Mouse (Mus musculus): ENCODE data around the gene Atad5. TPM values are rescaled to one million over a fixed set of nuclear protein-coding genes. Genes with fewer than 3 reads are reported as not detected.
"Not testable (repeated sequence)": the region's sequence is repeated elsewhere in the genome, so short reads cannot be mapped to it uniquely, and the experiment has no call there.

Gene Atad5
- total RNA-seq (2021) = 1 to 10 TPM; 2.6 to 4.3 TPM

DNA sequence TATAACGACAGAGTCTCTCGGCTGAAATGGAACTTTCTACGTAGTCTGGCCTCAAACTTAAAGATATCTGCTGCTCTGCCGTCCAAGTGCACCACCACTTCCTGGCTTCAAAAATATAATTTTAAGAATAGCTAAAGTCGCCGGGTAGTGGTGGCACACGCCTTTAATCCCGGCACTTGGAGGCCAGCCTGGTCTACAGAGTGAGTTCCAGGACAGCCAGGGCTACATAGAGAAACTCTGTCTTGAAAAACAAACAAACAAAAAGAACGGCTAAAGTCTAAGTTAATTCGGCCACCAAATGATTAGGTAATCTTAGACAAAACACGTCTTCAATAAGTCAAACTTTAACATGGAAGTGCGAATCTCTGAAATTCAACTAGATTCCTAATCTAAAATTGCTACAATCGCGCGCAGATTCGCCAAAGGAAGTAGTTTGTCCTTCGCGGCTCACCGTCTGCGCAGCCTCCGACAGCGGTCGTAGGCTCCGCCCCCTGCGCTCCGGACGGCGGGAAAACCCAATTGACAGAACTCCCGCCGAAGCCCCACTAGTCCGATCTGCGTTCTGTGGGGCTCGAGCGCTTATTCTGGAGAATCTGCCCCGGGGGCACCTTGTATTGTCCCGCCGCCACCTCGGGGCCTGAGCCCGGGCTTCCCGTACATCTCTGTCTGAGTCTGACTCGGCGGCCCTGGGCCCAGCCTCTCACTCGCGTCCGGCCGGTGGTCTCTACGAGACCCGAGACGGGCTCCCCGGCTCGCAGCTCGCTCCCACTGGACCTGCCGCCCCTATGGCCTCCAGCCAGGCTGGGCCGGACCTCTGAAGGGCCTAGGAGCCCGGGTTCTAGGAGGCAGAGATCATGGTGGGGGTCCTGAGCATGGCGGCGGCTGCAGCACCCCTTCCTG lies at the start of gene Atad5:
Atad5 (plus strand) TSS at position 484 of the 900 bp plus-strand sequence.
- DNase-seq (ENCODE audit: low spot score in 2 of 2) = peak; percentile 87 to 89
- intact Hi-C loops (cut with DNase I) = no loop called here

DNA sequence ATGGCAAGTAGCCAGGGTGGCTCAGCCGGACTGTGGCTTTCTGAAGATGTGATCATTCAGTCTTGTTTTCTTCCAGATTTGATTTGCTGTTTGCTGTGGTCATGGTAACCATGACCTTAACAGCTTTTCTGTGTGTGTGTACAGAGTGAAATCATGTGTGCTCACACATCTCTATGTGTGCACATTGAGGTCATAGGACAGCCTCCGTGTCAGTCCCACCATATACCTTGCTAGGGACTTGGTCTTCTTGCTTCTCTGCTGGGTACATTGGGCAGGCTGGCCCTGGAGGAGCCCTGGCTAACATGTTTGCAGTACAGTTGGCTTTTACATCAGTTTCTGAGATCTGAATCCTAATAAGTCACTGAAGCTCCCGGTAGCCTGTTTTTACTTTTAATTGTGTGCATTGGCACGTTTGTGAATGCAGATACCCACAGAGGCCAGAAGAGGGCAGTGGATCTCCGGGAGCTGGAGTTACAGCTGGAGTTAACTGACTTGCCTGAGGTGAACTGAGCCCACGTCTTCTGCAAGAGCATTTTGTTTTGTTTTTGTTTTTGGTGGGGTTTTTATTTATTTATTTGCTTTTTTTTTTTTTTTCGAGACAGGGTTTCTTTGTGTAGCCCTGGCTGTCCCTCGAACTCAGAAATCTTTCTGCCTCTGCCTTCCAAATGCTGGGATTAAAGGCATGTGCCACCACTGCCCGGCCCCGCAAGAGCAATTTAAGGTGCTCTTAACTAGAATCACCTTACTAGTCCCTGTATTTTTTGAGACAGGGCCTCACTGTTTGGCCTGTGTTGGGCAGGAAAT lies 46.4 kb upstream of the Atad5 start:
- no peak for DNase-seq (ENCODE audit: low spot score in 2 of 2)
- intact Hi-C loops (cut with DNase I) = loop anchor here (1.0 kb wide), 1 partner anchor 37 kb away; the partner anchor contains the start of gene Crlf3

DNA sequence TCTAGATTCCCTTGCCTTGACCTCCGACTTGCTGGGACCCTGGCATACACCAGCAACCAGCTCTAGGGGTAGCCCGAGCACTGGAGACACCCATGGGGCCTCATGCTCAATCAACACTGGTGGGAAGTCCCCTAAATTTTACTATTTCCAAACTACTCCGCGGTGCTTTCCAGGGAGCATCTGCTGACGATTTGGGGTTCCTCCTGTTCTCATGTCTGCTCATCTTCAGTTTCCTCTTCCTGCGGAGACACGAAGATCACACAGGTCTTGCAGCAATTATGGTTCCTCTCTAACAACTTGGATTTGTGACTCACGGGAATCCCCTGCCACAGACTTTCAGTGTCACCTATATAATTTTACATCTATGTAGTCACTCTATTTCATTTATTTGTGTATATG lies 45.8 kb upstream of the Atad5 start:
- DNase-seq (ENCODE audit: low spot score in 2 of 2) = no peak
- intact Hi-C loops (cut with DNase I) = no loop called here

DNA sequence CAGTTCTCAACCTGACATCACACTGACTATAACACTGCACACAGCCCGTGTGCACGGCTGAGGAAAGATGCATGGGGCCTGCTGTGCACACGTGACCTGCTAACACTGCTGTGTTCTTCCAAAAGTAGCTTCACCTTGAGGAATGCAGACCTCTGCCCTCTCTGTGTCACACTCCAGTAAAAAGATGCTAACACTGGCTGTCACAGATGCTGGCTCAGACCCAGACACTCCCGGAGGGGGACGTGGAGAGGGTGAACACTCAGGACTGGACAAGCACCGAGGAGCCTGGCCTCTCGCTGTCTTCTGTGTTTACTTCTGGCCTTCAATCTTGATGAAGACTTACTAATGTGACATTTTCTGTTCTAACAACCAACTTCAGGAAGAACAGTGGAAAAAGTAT lies 42.3 kb upstream of the Atad5 start:
- no peak for DNase-seq (ENCODE audit: low spot score in 2 of 2)
- intact Hi-C loops (cut with DNase I) = no loop called here

DNA sequence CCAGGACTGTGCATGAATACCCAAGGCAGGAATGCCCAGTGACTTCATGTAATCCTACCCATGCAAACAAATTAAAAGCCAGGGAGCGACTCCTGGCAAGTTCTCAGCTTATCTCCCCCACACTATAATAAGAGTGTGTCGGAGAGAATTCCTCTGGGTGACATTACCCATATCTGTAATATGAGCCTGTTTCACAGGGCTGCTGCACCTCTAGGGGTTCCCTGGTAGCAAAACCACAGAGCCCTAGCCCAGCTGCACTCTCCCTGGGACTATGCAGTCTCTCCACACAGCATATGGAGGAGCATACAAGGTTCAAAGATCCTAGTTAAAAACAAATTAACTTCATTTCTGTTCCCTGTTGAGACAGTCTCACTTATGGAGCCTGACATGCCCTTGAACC lies 39.1 kb upstream of the Atad5 start:
- intact Hi-C loops (cut with DNase I) = no loop called here
- DNase-seq (ENCODE audit: low spot score in 2 of 2) = no peak

DNA sequence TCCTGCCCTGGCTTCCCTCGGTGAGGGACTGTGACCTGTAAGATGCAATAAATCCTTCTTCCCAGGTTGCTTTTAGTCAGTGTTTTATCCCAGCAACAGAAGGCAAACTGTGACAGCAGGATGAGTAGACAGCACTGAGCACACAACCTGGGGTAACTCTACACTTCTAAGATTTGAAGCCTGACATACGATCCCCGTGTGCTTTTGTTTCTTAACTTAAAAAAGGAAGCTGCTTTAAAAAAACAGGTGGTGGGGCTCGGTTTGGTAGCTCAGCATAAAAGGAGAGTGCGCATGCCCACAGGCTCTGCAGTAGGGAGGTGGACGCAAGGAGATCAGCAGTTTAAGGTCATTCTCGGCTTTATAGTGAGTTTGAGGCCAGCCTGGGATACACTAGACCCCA lies 36.7 kb upstream of the Atad5 start:
- no peak for DNase-seq (ENCODE audit: low spot score in 2 of 2)
- intact Hi-C loops (cut with DNase I) = no loop called here

DNA sequence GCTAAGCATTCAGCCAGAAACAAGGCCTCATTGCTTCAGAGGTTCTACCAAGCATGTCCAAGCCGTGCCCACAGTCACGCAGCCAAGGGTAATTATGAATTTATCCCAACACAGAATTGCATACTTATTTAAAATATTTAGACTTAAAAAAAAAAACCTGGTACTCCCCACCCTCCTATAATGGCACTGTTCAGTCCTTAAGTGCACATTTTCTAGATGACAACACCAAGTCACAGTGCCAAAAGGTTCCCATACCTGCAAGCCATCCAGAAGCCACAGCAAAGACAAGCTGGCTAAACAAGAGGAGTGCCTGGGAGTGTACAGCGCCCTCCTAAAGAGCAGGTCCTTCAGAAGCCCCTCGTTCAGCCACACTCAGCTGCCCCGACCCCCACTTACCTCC lies 36.0 kb upstream of the Atad5 start:
- no peak for DNase-seq (ENCODE audit: low spot score in 2 of 2)
- intact Hi-C loops (cut with DNase I) = no loop called here

DNA sequence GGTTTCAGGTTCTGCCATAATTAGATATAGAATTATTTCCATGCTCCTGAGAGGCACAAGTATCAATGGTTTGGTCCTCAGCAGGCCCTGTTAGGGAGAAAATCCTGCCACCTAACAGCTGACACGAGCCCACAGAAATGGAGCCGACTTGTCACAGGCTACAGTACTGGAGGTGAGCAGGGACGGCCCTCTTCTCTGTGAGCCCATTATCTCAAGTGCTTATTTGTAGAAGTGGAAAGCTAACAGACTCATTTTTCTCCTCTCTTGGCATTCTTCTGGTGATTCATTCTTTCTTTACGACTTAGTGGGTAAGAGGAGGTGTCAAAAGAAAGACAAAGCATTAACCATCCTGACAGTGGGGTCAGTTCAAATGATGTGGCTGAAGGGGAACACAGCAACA lies 34.5 kb upstream of the Atad5 start:
- intact Hi-C loops (cut with DNase I) = no loop called here
- no peak for DNase-seq (ENCODE audit: low spot score in 2 of 2)

DNA sequence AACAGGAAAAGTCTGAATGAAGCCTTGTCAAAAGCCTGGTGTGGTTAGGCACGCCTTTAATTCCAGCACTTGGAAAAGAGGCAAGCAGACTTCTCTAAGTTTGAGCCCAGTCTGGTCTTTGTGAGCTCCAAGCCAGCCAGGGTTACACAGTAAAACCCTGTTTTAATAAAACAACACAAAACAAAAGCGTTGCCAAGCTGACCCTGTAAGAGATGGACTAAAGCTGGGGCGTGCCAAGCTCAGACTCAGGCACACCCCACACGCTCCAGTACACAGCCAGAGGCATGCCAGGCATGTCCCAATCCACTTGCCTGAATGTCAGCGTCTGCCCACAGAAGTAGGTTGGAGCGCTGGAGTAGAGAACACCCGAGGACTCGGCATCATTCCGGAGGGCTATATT lies 33.1 kb upstream of the Atad5 start:
- intact Hi-C loops (cut with DNase I) = no loop called here
- no peak for DNase-seq (ENCODE audit: low spot score in 2 of 2)

DNA sequence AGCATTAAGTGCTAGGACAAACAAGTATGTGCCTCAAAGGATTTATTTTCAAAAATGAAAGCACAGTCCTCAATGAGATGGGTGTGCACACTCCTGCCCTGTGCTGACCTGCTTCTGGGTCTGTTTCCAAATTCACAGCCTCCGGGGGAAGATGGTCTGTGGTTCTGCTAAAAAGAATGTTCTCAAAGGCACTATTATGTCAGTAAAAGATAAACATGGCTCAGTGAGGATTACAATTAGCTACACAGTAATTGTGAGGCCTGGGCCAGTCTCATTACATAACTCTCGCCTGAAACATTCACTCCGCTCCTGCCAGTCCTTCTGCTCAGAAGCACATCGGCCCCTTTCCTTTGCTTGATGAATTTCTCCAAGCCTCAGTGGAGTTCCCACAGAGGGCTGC lies 27.0 kb upstream of the Atad5 start:
- DNase-seq (ENCODE audit: low spot score in 2 of 2) = peak in 1 of 2 experiments; percentile 28

DNA sequence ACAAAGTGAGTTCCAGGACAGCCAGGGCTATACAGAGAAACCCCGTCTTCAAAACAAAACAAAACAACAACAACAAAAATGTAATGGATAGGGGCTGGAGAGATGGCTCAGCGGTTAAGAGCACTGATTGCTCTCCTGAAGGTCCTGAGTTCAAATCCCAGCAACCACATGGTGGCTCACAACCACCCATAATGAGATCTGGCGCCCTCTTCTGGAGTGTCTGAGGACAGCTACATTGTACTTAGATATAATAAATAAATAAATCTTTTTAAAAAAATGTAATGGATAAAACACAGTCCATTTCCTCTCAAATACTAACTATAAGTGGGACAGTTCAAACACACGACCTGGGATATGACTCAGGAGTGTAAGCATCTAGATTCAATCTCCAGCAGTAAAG lies 22.8 kb upstream of the Atad5 start:
- intact Hi-C loops (cut with DNase I); DNase-seq (ENCODE audit: low spot score in 2 of 2): not testable (repeated sequence)

More for the DNA sequence above, 27.0 kb upstream of the Atad5 start:
- intact Hi-C loops (cut with DNase I) = no loop called here

DNA sequence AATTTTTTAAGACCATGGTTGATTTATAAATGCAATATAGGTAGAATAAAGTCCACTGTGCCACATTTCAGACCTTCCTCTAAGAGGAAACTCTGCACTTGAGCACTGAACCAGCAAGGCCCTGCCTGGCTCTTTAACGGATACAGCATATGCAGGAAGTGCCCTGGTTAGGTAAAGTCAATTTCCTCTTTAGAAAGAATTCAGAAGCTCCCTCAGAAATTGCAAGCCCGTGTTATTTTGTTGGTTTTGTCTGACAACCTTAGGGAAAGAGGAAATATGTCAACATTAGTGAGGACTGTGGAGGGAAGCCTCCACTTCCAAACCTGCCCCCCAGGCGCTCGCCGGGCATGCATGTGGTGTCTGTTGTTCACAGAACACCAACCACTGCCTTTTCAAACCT lies 21.6 kb upstream of the Atad5 start:
- no peak for DNase-seq (ENCODE audit: low spot score in 2 of 2)
- intact Hi-C loops (cut with DNase I) = no loop called here

DNA sequence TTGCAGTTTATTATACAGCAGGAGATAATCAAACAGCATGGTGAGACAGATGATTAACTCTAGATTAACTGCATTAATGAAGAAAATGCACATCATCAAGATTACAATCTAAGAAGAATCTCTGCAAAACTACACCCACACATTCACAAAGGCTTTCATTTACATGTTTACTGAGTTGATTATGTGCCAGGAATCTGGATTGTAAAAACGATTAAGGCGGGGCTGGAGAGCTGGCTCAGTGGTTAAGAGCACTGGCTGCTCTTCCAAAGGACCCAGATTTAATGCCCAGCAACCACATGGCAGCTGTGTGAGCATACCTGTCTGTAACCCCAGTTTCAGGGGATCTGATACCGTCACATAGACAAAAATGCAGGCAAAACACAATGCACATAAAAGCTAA lies 19.4 kb upstream of the Atad5 start:
- intact Hi-C loops (cut with DNase I) = no loop called here
- DNase-seq (ENCODE audit: low spot score in 2 of 2) = no peak

DNA sequence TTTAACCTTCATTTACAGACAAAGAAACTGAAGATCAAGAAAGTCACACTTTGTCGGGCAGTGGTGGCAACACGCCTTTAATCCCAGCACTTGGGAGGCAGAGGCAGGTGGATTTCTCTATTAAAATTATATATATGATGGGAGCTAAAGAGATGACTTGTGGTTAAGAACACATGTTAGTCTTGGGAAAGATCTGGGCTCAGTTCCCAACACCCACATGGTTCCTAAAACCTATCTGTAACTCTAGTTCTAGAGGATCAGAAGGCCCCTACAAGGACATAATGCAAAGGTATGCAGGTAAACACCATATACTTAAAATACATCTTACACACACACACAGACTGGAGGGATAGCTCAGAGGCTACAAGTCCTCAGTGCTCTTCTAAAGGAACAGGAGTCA lies 18.2 kb upstream of the Atad5 start:
- no peak for DNase-seq (ENCODE audit: low spot score in 2 of 2)
- intact Hi-C loops (cut with DNase I) = no loop called here

DNA sequence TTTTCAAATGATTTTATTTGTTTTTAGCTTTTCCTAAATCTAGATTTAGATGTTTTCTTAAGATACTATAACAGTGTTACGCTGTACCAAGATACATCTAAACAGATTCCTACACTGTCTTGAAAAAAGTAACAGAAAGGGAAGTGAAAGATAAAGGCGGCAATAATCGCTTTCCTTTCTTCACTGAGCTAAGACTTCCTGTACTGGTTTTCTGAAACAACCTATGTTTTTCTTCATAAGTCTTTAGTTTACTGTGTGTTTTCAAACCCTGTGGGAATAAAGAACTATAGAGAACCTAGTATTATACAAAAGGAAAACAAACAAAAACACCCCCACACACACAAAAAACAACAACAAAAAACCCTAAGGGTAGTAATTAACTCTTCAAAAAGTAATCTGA lies 16.8 kb upstream of the Atad5 start:
- intact Hi-C loops (cut with DNase I) = no loop called here
- no peak for DNase-seq (ENCODE audit: low spot score in 2 of 2)

DNA sequence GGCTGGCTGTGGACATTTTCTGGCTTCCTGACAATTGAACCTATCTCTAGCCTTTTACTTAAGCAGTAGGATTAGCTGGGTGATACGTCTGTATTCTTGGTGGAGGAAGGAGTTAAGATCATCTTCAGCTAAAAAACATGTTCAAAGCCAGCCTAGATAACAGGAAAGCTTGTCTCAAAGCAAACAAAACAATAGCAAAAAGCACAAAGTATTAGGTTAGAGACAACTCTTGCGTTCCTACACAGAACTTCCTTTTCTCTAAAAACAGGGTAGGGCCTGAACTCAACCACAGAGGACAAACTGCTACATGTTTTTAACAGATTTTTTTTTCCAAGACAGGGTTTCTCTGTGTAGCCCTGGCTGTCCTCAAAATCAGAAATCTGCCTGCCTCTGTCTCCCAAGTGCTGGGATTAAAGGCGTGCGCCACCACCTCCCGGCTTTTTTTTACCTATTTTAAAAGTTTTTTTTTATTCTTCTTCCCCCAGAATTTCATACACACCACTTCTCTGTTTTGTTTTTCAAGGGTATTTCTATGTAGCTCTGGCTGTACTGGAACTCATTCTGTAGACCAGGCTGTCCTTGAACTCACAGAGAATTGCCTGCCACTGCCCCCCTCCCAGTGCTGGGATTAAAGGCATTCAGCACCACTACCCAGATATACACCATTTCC lies 13.5 kb upstream of the Atad5 start:
- DNase-seq (ENCODE audit: low spot score in 2 of 2) = no peak
- intact Hi-C loops (cut with DNase I) = no loop called here

DNA sequence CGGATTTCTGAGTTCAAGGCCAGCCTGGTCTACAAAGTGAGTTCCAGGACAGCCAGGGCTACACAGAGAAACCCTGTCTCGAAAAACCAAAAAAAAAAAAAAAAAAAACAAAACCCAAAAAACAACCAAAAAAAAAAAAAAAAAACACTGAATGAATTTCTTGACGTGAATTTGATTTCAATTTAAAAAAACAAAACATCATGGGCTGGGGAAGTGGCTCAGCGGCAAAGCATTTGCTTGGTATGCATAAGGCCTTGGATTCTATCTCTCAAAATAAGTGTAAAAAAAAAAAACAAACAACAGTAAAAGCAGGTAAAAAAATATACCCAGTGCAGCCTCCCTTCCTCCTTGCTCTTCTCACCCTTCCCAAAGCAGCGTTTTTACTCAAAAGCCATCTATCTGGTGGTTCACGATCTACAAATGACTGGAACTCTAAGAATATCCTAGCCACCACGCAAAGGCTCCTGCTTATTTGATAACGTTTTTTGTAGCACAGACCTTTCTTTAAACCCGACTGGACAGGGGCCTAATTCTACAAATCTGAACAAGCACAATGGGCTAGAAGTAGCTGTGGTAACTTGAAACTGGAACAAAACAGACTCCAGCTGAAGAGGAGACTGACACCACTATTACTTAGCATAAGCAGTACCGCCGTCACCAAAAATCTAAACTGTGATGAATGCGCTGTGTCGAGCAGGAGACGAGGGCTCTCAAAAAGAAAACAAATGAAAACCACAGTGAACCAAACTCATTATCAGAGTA lies 11.2 kb upstream of the Atad5 start:
- intact Hi-C loops (cut with DNase I) = no loop called here
- DNase-seq (ENCODE audit: low spot score in 2 of 2) = no peak

DNA sequence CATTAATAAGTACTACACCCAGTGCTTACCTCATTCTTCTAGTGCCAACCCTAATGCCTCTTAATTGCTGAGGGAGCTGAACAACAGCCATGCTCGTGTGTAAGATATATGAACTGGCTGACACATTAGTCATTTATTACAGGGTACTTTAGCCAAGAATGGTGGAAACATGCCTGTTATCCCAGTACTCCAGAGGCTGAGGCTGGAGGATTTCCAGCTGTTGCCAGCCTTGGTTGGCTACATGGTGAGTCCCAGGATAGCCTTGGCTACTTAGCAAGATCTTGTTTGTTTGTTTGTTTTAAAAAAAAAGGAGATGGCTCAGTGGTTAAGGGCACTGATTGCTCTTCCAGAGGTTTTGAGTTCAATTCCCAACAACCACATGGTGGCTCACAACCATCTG lies 10.4 kb upstream of the Atad5 start:
- intact Hi-C loops (cut with DNase I) = no loop called here
- DNase-seq (ENCODE audit: low spot score in 2 of 2) = no peak

DNA sequence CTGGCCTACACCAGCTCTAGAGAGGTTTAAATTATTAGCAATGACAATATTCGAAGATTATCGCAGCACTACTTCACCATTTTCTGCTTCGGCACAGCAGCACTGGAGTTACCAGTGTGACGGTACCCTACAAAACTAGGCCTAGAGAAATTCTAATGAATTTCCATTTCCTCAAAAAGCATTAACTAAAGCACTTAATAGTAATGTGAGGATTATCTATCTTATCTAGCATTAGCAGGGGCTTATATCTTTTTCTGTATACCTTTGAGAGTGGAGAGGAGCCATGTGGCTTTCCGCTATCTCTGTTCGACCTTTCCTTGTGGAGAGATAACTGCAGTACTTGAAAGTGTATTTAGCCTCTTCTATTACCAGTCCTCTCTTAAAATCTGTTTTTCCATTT lies 9.4 kb upstream of the Atad5 start:
- no peak for DNase-seq (ENCODE audit: low spot score in 2 of 2)
- intact Hi-C loops (cut with DNase I) = loop anchor here (1.0 kb wide), 1 partner anchor 37 kb away; no protein-coding TSS in a partner anchor
